Mouse (Mus musculus) lung, postnatal 0 days (tissue): ENCODE measurements around the gene Acot6.

Experiments
- CTCF ChIP-seq: IDR thresholded peaks from 2 replicates; pipeline ENCODE4 v1.5.1; 2016; ENCODE audit warnings: antibody characterized with exemption, mild to moderate bottlenecking
- EP300 ChIP-seq: IDR thresholded peaks from 2 replicates; pipeline ENCODE4 v1.6.1; 2016; ENCODE audit warnings: antibody characterized with exemption, mild to moderate bottlenecking, control low read depth

GRCm38 (mm10) chr12:84114153-84114994 is 13.9 kb downstream of the Acot6 start, which contains the start of gene Dnal1:
- no peak for TF ChIP-seq EP300
- peak; percentile 35 for TF ChIP-seq CTCF
